Mouse (Mus musculus) olfactory bulb, adult 2 months (tissue): ENCODE measurements around the gene N4bp1. TPM values are rescaled to one million over a fixed set of nuclear protein-coding genes. Genes with fewer than 3 reads are reported as not detected.

Experiments
- H3K27ac ChIP-seq: fragments of 200-500 bp; 2 replicates; pipeline ENCODE4 v1.5.1; 2012; ENCODE audit warnings: low read depth, low read length; ENCODE audit not compliant: insufficient read depth
- H3K4me1 ChIP-seq: fragments of 200-500 bp; 2 replicates; pipeline ENCODE4 v1.6.1; 2012; ENCODE audit warnings: low read length; ENCODE audit not compliant: control insufficient read depth, insufficient read depth
- H3K4me3 ChIP-seq: fragments of 200-500 bp; 2 replicates; pipeline ENCODE4 v1.5.1; 2012; ENCODE audit warnings: mild to moderate bottlenecking, low read depth, low read length, moderate library complexity; ENCODE audit not compliant: insufficient read depth
- CTCF ChIP-seq: fragments of 200-500 bp; IDR thresholded peaks from 2 replicates; pipeline ENCODE4 v1.5.1; 2012; ENCODE audit warnings: low read depth, mild to moderate bottlenecking, low read length, moderate library complexity; ENCODE audit not compliant: insufficient read depth
- POLR2A ChIP-seq: fragments of 200-500 bp; IDR thresholded peaks from 2 replicates; pipeline ENCODE4 v1.6.1; 2012; ENCODE audit warnings: mild to moderate bottlenecking, low read depth, low read length, moderate library complexity; ENCODE audit not compliant: insufficient read depth
- WGBS: fragments of 180-500 bp; shearing (Covaris S2); methylation state at CpG from one replicate; pipeline ENCODE4 v1.1.7; 2018; 5-methylcytosine and 5-hydroxymethylcytosine counted together
- polyA plus RNA-seq: library from polyadenylated mRNA; stranded (reverse); fragments of >200 nt; gene quantifications from 2 replicates; pipeline ENCODE4 v1.2.4, GENCODE M21; 2012; ENCODE audit warnings: low replicate concordance; ENCODE audit not compliant: missing spikeins, insufficient read depth, insufficient read length

N4bp1 gene
- polyA plus RNA-seq, 1 experiment: not detected

GRCm38 (mm10) chr8:86825674-86826448, 59.2 kb downstream of the N4bp1 start:
- 68% methylated on average over 9 of the region's 9 CpGs for WGBS
- Histone ChIP-seq H3K4me1 (peaks cover 10% of the 10 kb centered on the region), H3K27ac (no peak overlapping the region), H3K4me3 (no peak overlapping the region)
- no peak for TF ChIP-seq CTCF
- TF ChIP-seq POLR2A: no peak

- TF ChIP-seq POLR2A (no peak), CTCF (no peak)
- WGBS: 27% methylated on average over 4 of the region's 4 CpGs
- peaks cover 17% of the 10 kb centered on the region for H3K4me1 ChIP-seq
- no peak overlapping the region for H3K4me3 ChIP-seq
- H3K27ac ChIP-seq: no peak overlapping the region
Measured at GRCm38 (mm10) chr8:86824735-86825134, 60.3 kb downstream of the N4bp1 start.

GRCm38 (mm10) chr8:86820756-86821201, 64.3 kb downstream of the N4bp1 start:
- 20% methylated on average over 3 of the region's 3 CpGs for WGBS
- H3K27ac ChIP-seq: 0 out of 2 replicates have a peak overlapping the region, but pooled peaks have one; percentile 50

GRCm38 (mm10) chr8:86820186-86820755, 64.8 kb downstream of the N4bp1 start:
- no peak for TF ChIP-seq POLR2A
- peaks cover 21% of the 10 kb centered on the region for H3K4me1 ChIP-seq
- 42% methylated on average over 2 of the region's 2 CpGs for whole genome bisulfite sequencing
- H3K4me3 ChIP-seq: no peak overlapping the region
- peak overlapping the region; percentile 50 for H3K27ac ChIP-seq

More at GRCm38 (mm10) chr8:86820756-86821201, 64.3 kb downstream of the N4bp1 start:
- peaks cover 20% of the 10 kb centered on the region for H3K4me1 ChIP-seq
- no peak for TF ChIP-seq POLR2A
- peak; percentile 65; the same call in 1 of the 2 replicates for TF ChIP-seq CTCF
- H3K4me3 ChIP-seq: no peak overlapping the region

- Histone ChIP-seq H3K27ac (0 out of 2 replicates have a peak overlapping the region, but pooled peaks have one; percentile 28), H3K4me3 (no peak overlapping the region), H3K4me1 (peaks cover 22% of the 10 kb centered on the region)
- TF ChIP-seq CTCF: no peak
- TF ChIP-seq POLR2A: no peak
- WGBS: 20% methylated on average over 6 of the region's 6 CpGs
Measured at GRCm38 (mm10) chr8:86819426-86819825, 65.6 kb downstream of the N4bp1 start.

- Histone ChIP-seq H3K4me3 (no peak overlapping the region), H3K4me1 (peaks cover 2% of the 10 kb centered on the region; the same call in 1 of the 2 replicates), H3K27ac (no peak overlapping the region)
- TF ChIP-seq POLR2A: no peak
- no peak for TF ChIP-seq CTCF
- 89% methylated on average over 15 of the region's 15 CpGs for WGBS
Measured at GRCm38 (mm10) chr8:86808990-86809960, 75.8 kb downstream of the N4bp1 start.

- Histone ChIP-seq H3K27ac (no peak overlapping the region), H3K4me1 (peaks cover 2% of the 10 kb centered on the region; the same call in 1 of the 2 replicates), H3K4me3 (no peak overlapping the region)
- TF ChIP-seq POLR2A (no peak), CTCF (no peak)
- 71% methylated on average over 5 of the region's 5 CpGs for WGBS
Measured at GRCm38 (mm10) chr8:86808239-86808638, 76.8 kb downstream of the N4bp1 start.

- no peak overlapping the region for H3K27ac ChIP-seq
- no peak overlapping the region for H3K4me3 ChIP-seq
- TF ChIP-seq POLR2A (no peak), CTCF (no peak)
- 63% methylated on average over 6 of the region's 6 CpGs for WGBS
- H3K4me1 ChIP-seq: 0 out of 2 replicates have a peak, but pooled peaks cover 7% of the 10 kb centered on the region
Measured at GRCm38 (mm10) chr8:86801988-86802387, 83.1 kb downstream of the N4bp1 start.

- Histone ChIP-seq H3K27ac (no peak overlapping the region), H3K4me1 (0 out of 2 replicates have a peak, but pooled peaks cover 7% of the 10 kb centered on the region), H3K4me3 (no peak overlapping the region)
- WGBS: 53% methylated on average over 4 of the region's 4 CpGs
- no peak for TF ChIP-seq CTCF
- no peak for TF ChIP-seq POLR2A
Measured at GRCm38 (mm10) chr8:86800966-86801365, 84.1 kb downstream of the N4bp1 start.
